Mouse (Mus musculus): ENCODE data around the gene Macrod2.

DNA sequence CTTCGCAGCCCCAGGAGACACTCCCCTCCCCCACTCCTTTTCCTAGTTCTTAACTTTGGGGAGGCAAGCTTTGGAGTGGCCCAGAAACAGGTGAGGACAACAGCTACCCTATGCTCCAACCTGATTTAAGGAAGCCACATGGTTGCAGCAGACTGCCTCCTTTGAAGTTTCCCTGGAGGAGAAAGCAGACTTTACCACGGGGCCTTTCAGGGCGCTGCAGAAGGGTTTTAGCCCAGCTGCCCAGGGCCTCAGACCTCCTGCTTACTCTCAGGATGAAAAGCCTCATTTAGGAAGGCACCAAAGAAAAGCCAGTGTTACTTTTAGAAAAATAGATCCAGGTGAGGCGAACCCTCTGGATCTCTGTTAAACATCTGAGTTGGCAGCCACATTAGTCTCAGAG lies 1333.9 kb downstream of the Macrod2 start:
- TF ChIP-seq CTCF (IDR thresholded peaks at IDR 0.05) (no peak), EP300 (IDR thresholded peaks at IDR 0.05) (no peak)

Measured in lung, postnatal 0 days (tissue).